ENCODE assay signal across 19 mouse cellular contexts in the genomic region with DNA sequence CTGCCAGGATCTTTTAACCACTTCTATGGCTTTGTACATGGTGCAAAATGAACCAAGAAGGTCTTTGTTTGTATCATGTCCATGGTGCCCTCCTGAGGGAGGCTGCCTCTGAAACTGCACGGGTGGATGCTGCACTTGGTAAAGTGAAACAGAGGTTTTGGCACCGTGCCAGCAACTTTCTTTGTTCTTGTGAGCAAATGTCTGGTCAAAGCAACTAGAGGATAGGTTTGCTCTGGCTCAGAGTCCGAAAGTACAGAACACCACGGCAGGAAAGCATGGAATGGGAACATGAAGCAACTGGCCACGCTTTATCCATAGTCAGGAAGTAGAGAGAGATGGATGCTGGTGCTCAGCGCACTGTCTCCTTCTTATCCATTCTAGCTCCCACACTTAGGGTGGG. TPM values are rescaled to one million over a fixed set of nuclear protein-coding genes. Genes with fewer than 3 reads are reported as not detected.
DNase-seq lines count a peak whose midpoint lies in the region; ATAC-seq and TF ChIP-seq lines count a peak whose summit lies in the region.
"Had no signal": no experiment of that assay in that cellular context is flagged by ENCODE, and none has a peak within 500 bp of the region (broad histone marks: within the 10 kb centered on the region; RNA-seq: fewer than 3 reads in every experiment).

No protein-coding gene starts in this region.

- H3K4me2 ChIP-seq in kidney, embryonic 14.5 days (replicated peaks; ENCODE audit: low read depth, low read length) = no peak overlapping the region
- H3K4me2 ChIP-seq in lung, postnatal 0 days (replicated peaks; ENCODE audit: low read depth, low read length) = no peak overlapping the region
- H3K4me2 ChIP-seq: hindbrain, embryonic 12.5 days; midbrain, embryonic 12.5 days; neural tube, embryonic 13.5 days had no signal

- H3K27ac ChIP-seq in kidney, embryonic 14.5 days (ENCODE audit: low read depth, low read length) = no peak overlapping the region
- no peak overlapping the region for H3K27ac ChIP-seq in lung, postnatal 0 days (ENCODE audit: low read length)
- H3K27ac ChIP-seq: hindbrain, embryonic 12.5 days; midbrain, embryonic 12.5 days; neural tube, embryonic 13.5 days had no signal

- no peak for ATAC-seq in kidney, embryonic 14.5 days (ENCODE audit: low FRiP score, low TSS enrichment)
- ATAC-seq in lung, postnatal 0 days = no peak

- peak; percentile 27 for DNase-seq in adrenal gland, postnatal 25 days
- no peak for DNase-seq in adrenal gland, adult 2 months
- DNase-seq in kidney, adult 18-20 months = peak; percentile 11
- peak; percentile 14 for DNase-seq in lung, postnatal 36 days
- no peak for DNase-seq in lung, postnatal 0 days (ENCODE audit: low spot score)
- peak; percentile 16 for DNase-seq in urinary bladder, postnatal 25 days (ENCODE audit: low spot score)
- no peak for DNase-seq in urinary bladder, postnatal 10 days (ENCODE audit: low spot score)

- no peaks in the 10 kb centered on the region for H3K4me1 ChIP-seq in kidney, embryonic 14.5 days (ENCODE audit: control insufficient read depth, insufficient read depth, low read length)
- no peaks in the 10 kb centered on the region for H3K4me1 ChIP-seq in lung, postnatal 0 days (ENCODE audit: insufficient read depth, low read depth, low read length)
- H3K4me1 ChIP-seq: midbrain, embryonic 12.5 days; neural tube, embryonic 13.5 days had no signal

- TF ChIP-seq EP300 in lung, postnatal 0 days (IDR thresholded peaks at IDR 0.05) = no peak

- no peaks in the 10 kb centered on the region for H3K27me3 ChIP-seq in kidney, embryonic 14.5 days (ENCODE audit: control insufficient read depth, insufficient read depth, low read length)
- no peaks in the 10 kb centered on the region for H3K27me3 ChIP-seq in lung, postnatal 0 days (replicated peaks; ENCODE audit: insufficient read depth, low read length)
- H3K27me3 ChIP-seq: hindbrain, embryonic 12.5 days; midbrain, embryonic 12.5 days; neural tube, embryonic 13.5 days had no signal

- no peak overlapping the region for H3K4me3 ChIP-seq in kidney, embryonic 14.5 days (ENCODE audit: low read length)
- H3K4me3 ChIP-seq in lung, postnatal 0 days (ENCODE audit: low read depth, low read length) = no peak overlapping the region
- H3K4me3 ChIP-seq: erythroblast, embryonic 14.5 days; hindbrain, embryonic 12.5 days; midbrain, embryonic 12.5 days; neural tube, embryonic 13.5 days had no signal

- H3K9me3 ChIP-seq in kidney, embryonic 14.5 days (ENCODE audit: control insufficient read depth, low read length) = no peaks in the 10 kb centered on the region
- no peaks in the 10 kb centered on the region for H3K9me3 ChIP-seq in lung, postnatal 0 days (ENCODE audit: low read length)
- H3K9me3 ChIP-seq: hindbrain, embryonic 12.5 days; midbrain, embryonic 12.5 days; neural tube, embryonic 13.5 days had no signal

- no peak overlapping the region for H3K9ac ChIP-seq in kidney, embryonic 14.5 days (ENCODE audit: low read depth, low read length)
- H3K9ac ChIP-seq in lung, postnatal 0 days (replicated peaks; ENCODE audit: low read depth) = no peak overlapping the region
- H3K9ac ChIP-seq: hindbrain, embryonic 12.5 days; midbrain, embryonic 12.5 days; neural tube, embryonic 13.5 days had no signal

- WGBS in kidney, embryonic 14.5 days = 71% methylated on average over 6 of the region's 6 CpGs
- WGBS in lung, postnatal 0 days = 54% methylated on average over 6 of the region's 6 CpGs

- H3K36me3 ChIP-seq in kidney, embryonic 14.5 days (ENCODE audit: control insufficient read depth, insufficient read depth, low read length) = no peaks in the 10 kb centered on the region
- H3K36me3 ChIP-seq in lung, postnatal 0 days (ENCODE audit: insufficient read depth, low read length) = no peaks in the 10 kb centered on the region
- H3K36me3 ChIP-seq: hindbrain, embryonic 12.5 days; midbrain, embryonic 12.5 days; neural tube, embryonic 13.5 days had no signal

- TF ChIP-seq CTCF in lung, postnatal 0 days (IDR thresholded peaks at IDR 0.05) = no peak

RNA-seq across cellular contexts. Expression of a gene that starts 29.7 kb away (rescaled TPM):
- total RNA-seq in adrenal gland, postnatal 25 days (2021) = not detected in 2 replicates
- total RNA-seq in adrenal gland, adult 2 months (2021) = not detected
- not detected in 2 replicates for polyA plus RNA-seq in adrenal gland, adult 2 months (2012; rRNA removed)
- not detected in 2 replicates for polyA plus RNA-seq in kidney, embryonic 14.5 days (2014; fragmentation: Nextera tagmentation; extraction: Ambion mirVana)
- polyA plus RNA-seq in lung, postnatal 0 days (2015; fragmentation: Nextera tagmentation; extraction: Ambion mirVana) = not detected in 2 replicates
- total RNA-seq: common myeloid progenitor, adult 5-6 weeks; ES-E14; heart, adult 18-20 months; left cerebral cortex, postnatal 10 days had no signal
- polyA plus RNA-seq: erythroblast, embryonic 14.5 days; hindbrain, embryonic 12.5 days; large intestine, adult 2 months; liver, embryonic 16.5 days; midbrain, embryonic 12.5 days; neural tube, embryonic 13.5 days; stomach, embryonic 14.5 days had no signal

RNA-seq across cellular contexts. Expression of a gene that starts 35.8 kb away (rescaled TPM):
- 4.6 and 6.5 TPM in 2 replicates for total RNA-seq in adrenal gland, postnatal 25 days (2021)
- 1 to 10 TPM; 2.8 to 4.7 TPM for total RNA-seq in adrenal gland, adult 2 months (2021)
- polyA plus RNA-seq in adrenal gland, adult 2 months (2012; rRNA removed) = 19.1 and 19.8 TPM in 2 replicates
- 8.3 and 10.5 TPM in 2 replicates for polyA plus RNA-seq in kidney, embryonic 14.5 days (2014; fragmentation: Nextera tagmentation; extraction: Ambion mirVana)
- polyA plus RNA-seq in lung, postnatal 0 days (2015; fragmentation: Nextera tagmentation; extraction: Ambion mirVana) = 7.5 TPM in 2 replicates

Comparison
In these comparisons a context has a peak if more than half of its experiments do, and no peak if none do; other contexts are left out.
1. DNase-seq: peak in adrenal gland, postnatal 25 days (single experiment), kidney, adult 18-20 months (single experiment), lung, postnatal 36 days (single experiment) and urinary bladder, postnatal 25 days (single experiment); none in adrenal gland, adult 2 months (single experiment), lung, postnatal 0 days (single experiment) and urinary bladder, postnatal 10 days (single experiment).